Mouse (Mus musculus): ENCODE measurements around the gene Hsf2bp.

DNA sequence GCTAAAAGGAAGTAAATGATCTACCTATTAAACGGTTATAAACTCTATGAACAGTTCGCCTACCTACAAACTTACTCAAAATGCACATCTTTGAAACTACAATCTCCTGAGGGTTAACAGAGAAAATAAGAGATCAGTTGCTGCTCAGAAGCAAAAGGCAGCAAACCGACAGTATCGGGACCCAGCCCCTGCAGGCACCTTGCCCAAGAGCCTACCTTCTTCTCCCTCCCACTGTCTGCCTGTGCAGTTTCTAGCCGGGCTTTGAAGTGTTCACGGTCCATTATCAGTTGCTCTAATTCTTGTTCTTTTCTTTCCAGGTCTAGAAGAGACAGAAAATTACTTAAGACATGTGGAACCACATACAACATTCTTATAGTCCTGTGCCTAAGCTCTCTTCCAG, 13.6 kb downstream of the Hsf2bp start:
- no peak for TF ChIP-seq FLI1 (IDR thresholded peaks at IDR 0.05; ENCODE audit: low read length)
- no peak for TF ChIP-seq GATA1 (IDR thresholded peaks at IDR 0.05; ENCODE audit: borderline replicate concordance, low read length)

Data from megakaryocyte, embryonic 14.5 days (primary cell).